Mouse (Mus musculus) retina, postnatal 7 days (tissue): ENCODE data around the gene Abraxas2.

Experiments used
- DNase-seq: peaks from one replicate; pipeline ENCODE4 v3.0.0-alpha.2; 2012; ENCODE audit warnings: low read depth, low spot score

The Abraxas2 gene

GRCm38 (mm10) chr7:132897258-132897657, 38.2 kb downstream of the Abraxas2 start:
- no peak for DNase-seq

DNA sequence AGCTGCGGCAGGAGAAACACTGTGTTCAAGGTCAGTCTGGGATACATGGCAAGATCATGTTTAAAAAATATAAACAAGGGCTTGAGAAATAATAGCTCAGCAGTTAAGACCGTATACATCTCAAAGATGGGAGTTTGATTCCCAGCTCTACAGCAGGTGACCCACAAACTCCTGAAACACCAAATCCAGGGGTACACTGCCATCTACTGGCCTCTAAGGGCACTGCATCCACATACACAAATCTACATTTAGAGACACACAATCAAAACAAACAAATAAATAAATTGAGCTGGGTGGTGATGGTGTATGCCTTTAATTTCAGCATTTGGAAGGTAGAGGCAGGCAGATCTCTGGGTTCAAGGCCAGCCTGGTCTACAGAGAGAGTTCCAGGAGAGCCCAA, 39.2 kb downstream of the Abraxas2 start:
- DNase-seq = no peak

GRCm38 (mm10) chr7:132900826-132901531, 42.0 kb downstream of the Abraxas2 start:
- DNase-seq = no peak

DNA sequence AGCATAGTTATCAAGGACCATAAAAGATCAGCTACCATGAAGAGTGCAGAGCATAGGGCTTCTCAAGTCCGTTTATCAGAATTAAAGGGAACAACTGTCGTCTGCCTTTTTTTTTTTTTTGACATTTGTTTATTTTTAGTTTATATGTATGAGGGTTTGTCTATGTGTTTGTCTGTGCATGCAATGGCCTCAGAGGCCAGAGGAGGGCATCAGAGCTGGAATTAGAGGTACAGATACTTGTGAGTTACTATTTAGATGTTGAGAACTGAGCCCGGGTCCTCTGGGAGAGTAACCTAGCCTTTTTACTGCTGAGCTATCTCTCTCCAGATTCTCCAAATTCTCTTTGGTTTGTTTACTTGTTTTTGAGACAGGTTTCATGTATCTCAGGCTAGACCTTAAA, 44.8 kb downstream of the Abraxas2 start:
- no peak for DNase-seq

- peak; percentile 83 for DNase-seq
These were observed 62.9 kb downstream of the Abraxas2 start for GRCm38 (mm10) chr7:132921971-132922370.

- no peak for DNase-seq
These were observed 66.2 kb downstream of the Abraxas2 start for GRCm38 (mm10) chr7:132925227-132925626.

DNA sequence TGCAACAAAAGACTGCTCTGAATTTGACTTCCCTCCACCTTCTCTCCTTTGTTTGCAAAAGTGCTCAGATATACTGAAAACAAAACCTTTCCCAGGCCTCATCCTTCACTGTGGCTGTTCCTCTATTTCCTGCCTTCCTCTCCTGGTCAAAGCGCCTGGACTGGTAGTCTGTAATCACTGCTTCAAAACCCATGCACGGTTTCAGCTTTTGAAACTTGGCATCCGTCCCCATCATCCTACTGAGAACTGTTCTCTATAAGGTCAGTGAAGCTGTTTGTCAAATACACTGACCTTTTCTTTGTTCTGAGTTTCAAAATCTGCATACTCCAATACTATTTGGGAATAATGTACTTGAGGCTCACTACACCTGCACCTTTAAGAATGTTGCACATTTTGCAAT, 68.2 kb downstream of the Abraxas2 start:
- no peak for DNase-seq

DNA sequence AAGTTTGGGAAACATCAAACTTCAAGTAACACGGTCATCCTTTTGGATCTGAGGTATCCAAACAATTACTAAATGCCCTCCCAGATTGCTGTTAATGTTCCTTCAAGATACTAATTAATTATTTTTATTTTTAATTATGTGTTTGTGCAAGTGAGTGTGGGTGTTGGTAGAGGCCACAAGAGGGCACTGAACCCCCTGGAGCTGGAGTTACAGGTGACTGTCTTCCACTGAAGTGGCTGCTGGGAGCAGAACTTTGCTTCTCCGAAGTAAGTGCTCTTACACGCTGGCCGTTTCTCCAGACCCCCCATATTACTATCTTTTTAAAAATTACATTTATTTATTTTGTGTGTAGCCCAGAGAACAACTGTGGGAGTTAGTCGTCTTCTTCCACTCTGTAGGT, 71.0 kb downstream of the Abraxas2 start:
- DNase-seq = no peak

DNA sequence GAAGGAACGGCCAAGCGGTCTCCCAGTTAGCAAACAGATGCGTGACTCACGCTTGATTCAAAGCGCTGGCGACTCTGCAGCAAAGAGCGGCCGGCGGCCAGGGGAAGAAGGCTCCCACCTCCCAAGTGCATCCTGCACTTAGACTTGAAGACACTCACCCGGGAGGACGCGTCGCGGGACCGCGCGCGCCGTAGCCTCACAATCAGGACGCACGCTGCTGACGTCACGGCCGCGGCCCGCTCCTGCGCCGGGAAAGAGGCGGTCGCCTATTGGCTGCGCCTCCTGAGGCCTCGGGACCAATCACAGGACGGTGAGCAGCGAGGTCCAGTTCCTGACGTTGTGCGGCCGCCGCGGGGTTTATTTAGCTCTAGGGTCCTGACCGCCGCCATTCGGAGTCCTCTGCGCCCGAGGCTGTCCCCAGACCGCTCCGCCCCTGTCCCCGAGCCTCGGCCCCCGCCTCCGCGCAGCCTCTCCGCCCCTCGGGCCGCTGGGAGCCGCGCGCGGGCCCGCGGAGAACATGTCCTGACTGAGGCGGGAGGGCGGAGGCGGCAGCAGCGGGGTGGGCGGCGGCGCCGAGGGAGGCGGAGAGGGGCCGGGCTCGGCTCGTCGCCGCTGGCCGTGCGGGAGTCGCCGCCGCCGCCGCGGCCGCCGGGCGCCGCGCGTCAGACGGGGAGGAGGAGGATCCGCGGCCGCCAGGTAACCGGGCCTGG, 72.0 kb downstream of the Abraxas2 start, which contains the start of gene Zranb1:
Gene Zranb1, plus strand, starts transcription at position 293 of the 710 bp plus-strand sequence.
- peak; percentile 95 for DNase-seq

- no peak for DNase-seq
These were observed 72.7 kb downstream of the Abraxas2 start for GRCm38 (mm10) chr7:132931560-132932351.

- DNase-seq = no peak
These were observed 74.3 kb downstream of the Abraxas2 start for GRCm38 (mm10) chr7:132933331-132933730.
